Mouse (Mus musculus) forebrain, embryonic 15.5 days (tissue): ENCODE measurements around the gene Etv5. TPM values are rescaled to one million over a fixed set of nuclear protein-coding genes. Genes with fewer than 3 reads are reported as not detected.
A peak's percentile ranks its signal among the peaks of the same experiment; 100 is the strongest.

ENCODE experiments used
- ATAC-seq: fragments of 200-750 bp; cut with Nextera tagmentation; replicated peaks from 2 replicates; pipeline ENCODE4 v1.8.0; 2017; ENCODE audit warnings: mild to moderate bottlenecking, moderate TSS enrichment, moderate library complexity
- H3K27ac ChIP-seq: fragments of 300-500 bp; sonication (generic); replicated peaks from 2 replicates; pipeline ENCODE4 v1.5.1; 2015; ENCODE audit warnings: mild to moderate bottlenecking, inconsistent platforms
- H3K27me3 ChIP-seq: fragments of 300-500 bp; sonication (generic); 2 replicates; pipeline ENCODE4 v1.6.1; 2015; ENCODE audit warnings: inconsistent platforms
- H3K36me3 ChIP-seq: fragments of 300-500 bp; sonication (generic); 2 replicates; pipeline ENCODE4 v1.6.1; 2015; ENCODE audit warnings: mild to moderate bottlenecking, inconsistent platforms
- H3K4me1 ChIP-seq: fragments of 300-500 bp; sonication (generic); 2 replicates; pipeline ENCODE4 v1.6.1; 2015; ENCODE audit warnings: inconsistent platforms
- H3K4me2 ChIP-seq: fragments of 300-500 bp; sonication (generic); replicated peaks from 2 replicates; pipeline ENCODE4 v1.6.1; 2015; ENCODE audit warnings: mild to moderate bottlenecking, inconsistent platforms
- H3K4me3 ChIP-seq: fragments of 300-500 bp; sonication (generic); 2 replicates; pipeline ENCODE4 v1.5.1; 2015; ENCODE audit warnings: mild to moderate bottlenecking, inconsistent platforms
- H3K9ac ChIP-seq: fragments of 300-500 bp; sonication (generic); replicated peaks from 2 replicates; pipeline ENCODE4 v1.6.1; 2015; ENCODE audit warnings: mild to moderate bottlenecking, inconsistent platforms
- H3K9me3 ChIP-seq: fragments of 300-500 bp; sonication (generic); 2 replicates; pipeline ENCODE4 v1.6.1; 2016; ENCODE audit warnings: inconsistent platforms
- WGBS: fragments of 180-500 bp; shearing (Covaris S2); methylation state at CpG from one replicate; pipeline ENCODE4 v1.1.7; 2015; ENCODE audit warnings: mixed read lengths; 5-methylcytosine and 5-hydroxymethylcytosine counted together
- polyA plus RNA-seq: library from polyadenylated mRNA; unstranded; fragments of >200 nt; fragmentation: Nextera tagmentation; extraction: Ambion mirVana; gene quantifications from 2 replicates; pipeline ENCODE4 v1.2.1, GENCODE M21; 2015

Gene Etv5
- 24.7 and 27.2 TPM in 2 replicates for polyA plus RNA-seq

GRCm38 (mm10) chr16:22439499-22440177 is at the start of gene Etv5:
Gene Etv5 (minus strand): TSS chr16:22439719.
- Histone ChIP-seq H3K27ac (peak within 1 kb of the TSS; percentile 71), H3K27me3 (peaks cover 47% of the 10 kb centered on the region), H3K4me3 (peak within 1 kb of the TSS; percentile 82), H3K36me3 (no peaks in the 10 kb centered on the region), H3K4me2 (peak within 1 kb of the TSS; percentile 99), H3K4me1 (peaks cover 39% of the 10 kb centered on the region), H3K9ac (peak within 1 kb of the TSS; percentile 62), H3K9me3 (no peaks in the 10 kb centered on the region)
- under 1% methylated on average over 63 of the region's 63 CpGs for WGBS
- peak; percentile 98 for ATAC-seq

- 64% methylated on average over 1 of the region's 1 CpGs for WGBS
- Histone ChIP-seq H3K27me3 (no peaks in the 10 kb centered on the region), H3K4me1 (no peaks in the 10 kb centered on the region), H3K36me3 (no peaks in the 10 kb centered on the region), H3K27ac (no peak overlapping the region), H3K4me3 (no peak overlapping the region), H3K9ac (no peak overlapping the region), H3K9me3 (no peaks in the 10 kb centered on the region), H3K4me2 (no peak overlapping the region)
- ATAC-seq, result no peak
Measured at GRCm38 (mm10) chr16:22483900-22484299, 44.4 kb upstream of the Etv5 start.

DNA sequence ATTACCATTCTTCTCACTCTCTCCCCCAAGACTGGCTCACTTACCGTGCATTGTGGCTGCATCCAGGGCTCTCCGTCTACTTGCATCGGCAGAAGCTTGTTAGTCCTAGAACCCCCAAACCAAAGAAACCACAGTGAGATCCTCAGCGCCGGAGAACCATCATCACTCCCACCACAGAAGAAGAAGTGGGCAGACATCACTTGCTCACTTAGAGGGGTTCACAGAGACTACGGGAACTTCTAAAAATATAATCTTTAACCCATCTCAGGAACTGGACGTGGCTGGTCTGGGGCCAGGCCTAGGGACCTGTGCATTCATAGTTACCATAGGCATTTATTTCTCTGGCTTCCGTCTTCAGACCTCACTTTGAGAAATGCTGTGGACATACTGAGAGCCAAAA is 39.8 kb upstream of the Etv5 start:
- H3K4me3 ChIP-seq, result no peak overlapping the region
- H3K9ac ChIP-seq, result no peak overlapping the region
- no peaks in the 10 kb centered on the region for H3K4me1 ChIP-seq
- ATAC-seq, result no peak
- no peaks in the 10 kb centered on the region for H3K27me3 ChIP-seq
- no peak overlapping the region for H3K27ac ChIP-seq
- 91% methylated on average over 8 of the region's 8 CpGs for WGBS
- H3K4me2 ChIP-seq, result no peak overlapping the region
- no peaks in the 10 kb centered on the region for H3K9me3 ChIP-seq
- no peaks in the 10 kb centered on the region for H3K36me3 ChIP-seq

GRCm38 (mm10) chr16:22471728-22472127 is 32.2 kb upstream of the Etv5 start:
- 84% methylated on average over 2 of the region's 2 CpGs for WGBS
- Histone ChIP-seq H3K9ac (no peak overlapping the region), H3K27ac (no peak overlapping the region), H3K9me3 (no peaks in the 10 kb centered on the region), H3K36me3 (no peaks in the 10 kb centered on the region), H3K27me3 (no peaks in the 10 kb centered on the region), H3K4me1 (no peaks in the 10 kb centered on the region), H3K4me2 (no peak overlapping the region), H3K4me3 (no peak overlapping the region)
- no peak for ATAC-seq

DNA sequence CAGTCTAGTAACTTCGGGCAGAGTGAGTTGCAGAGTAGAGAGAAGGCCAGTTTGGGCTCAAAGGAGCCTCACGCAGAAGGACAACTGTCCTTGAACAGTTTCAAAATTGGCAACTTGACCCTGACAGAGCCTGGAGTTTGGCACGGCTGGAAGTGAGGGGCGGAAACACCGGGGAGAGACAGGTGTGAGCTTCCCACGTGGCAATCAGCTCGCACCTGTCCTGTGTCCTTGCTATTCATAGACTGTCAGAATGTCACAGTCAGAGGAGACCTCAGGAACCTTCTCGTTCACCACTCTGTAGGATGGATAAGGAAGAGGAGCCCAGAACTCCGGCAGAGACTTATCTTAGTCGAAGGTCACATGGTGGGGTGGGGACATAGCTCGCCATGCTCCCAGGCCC is 29.9 kb upstream of the Etv5 start:
- H3K27ac ChIP-seq, result no peak overlapping the region
- no peak overlapping the region for H3K4me3 ChIP-seq
- H3K9ac ChIP-seq, result no peak overlapping the region
- ATAC-seq, result no peak
- no peak overlapping the region for H3K4me2 ChIP-seq
- no peaks in the 10 kb centered on the region for H3K36me3 ChIP-seq
- 83% methylated on average over 11 of the region's 11 CpGs for WGBS
- no peaks in the 10 kb centered on the region for H3K9me3 ChIP-seq
- H3K4me1 ChIP-seq, result no peaks in the 10 kb centered on the region
- H3K27me3 ChIP-seq, result no peaks in the 10 kb centered on the region

DNA sequence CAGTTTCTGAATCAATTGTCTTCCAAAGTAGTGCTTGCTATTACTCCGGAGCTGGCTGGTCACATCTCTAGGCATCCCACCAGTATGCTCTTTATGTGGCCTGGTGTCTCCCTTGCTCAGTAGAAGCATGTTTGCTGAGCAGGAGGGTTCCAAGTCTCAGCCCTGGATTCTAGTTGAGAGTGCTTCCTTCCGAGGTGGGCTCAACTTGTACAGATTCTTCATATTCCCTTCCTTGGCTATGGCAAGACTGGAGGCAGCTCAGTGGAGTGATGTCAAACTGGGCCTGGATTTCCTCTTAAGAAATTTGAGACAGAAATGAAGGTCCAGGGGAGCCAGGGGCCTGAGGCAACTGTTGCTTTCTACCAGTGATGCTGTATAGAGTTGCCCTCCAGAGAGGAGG is 27.6 kb upstream of the Etv5 start:
- Histone ChIP-seq H3K36me3 (no peaks in the 10 kb centered on the region), H3K4me3 (no peak overlapping the region), H3K27me3 (no peaks in the 10 kb centered on the region), H3K27ac (no peak overlapping the region), H3K9me3 (no peaks in the 10 kb centered on the region), H3K4me1 (no peaks in the 10 kb centered on the region), H3K4me2 (no peak overlapping the region), H3K9ac (no peak overlapping the region)
- 91% methylated on average over 2 of the region's 2 CpGs for WGBS
- no peak for ATAC-seq

GRCm38 (mm10) chr16:22466381-22466780 is 26.9 kb upstream of the Etv5 start:
- Histone ChIP-seq H3K9ac (no peak overlapping the region), H3K4me2 (no peak overlapping the region), H3K27me3 (no peaks in the 10 kb centered on the region), H3K4me3 (no peak overlapping the region), H3K36me3 (no peaks in the 10 kb centered on the region), H3K4me1 (no peaks in the 10 kb centered on the region), H3K27ac (no peak overlapping the region), H3K9me3 (no peaks in the 10 kb centered on the region)
- 84% methylated on average over 11 of the region's 11 CpGs for WGBS
- no peak for ATAC-seq

GRCm38 (mm10) chr16:22462220-22462619 is 22.7 kb upstream of the Etv5 start:
- Histone ChIP-seq H3K36me3 (no peaks in the 10 kb centered on the region), H3K27ac (no peak overlapping the region), H3K4me3 (no peak overlapping the region), H3K27me3 (no peaks in the 10 kb centered on the region), H3K4me2 (no peak overlapping the region), H3K9me3 (no peaks in the 10 kb centered on the region), H3K9ac (no peak overlapping the region), H3K4me1 (no peaks in the 10 kb centered on the region)
- WGBS, result 75% methylated on average over 3 of the region's 3 CpGs
- ATAC-seq, result no peak

- no peak for ATAC-seq
- Histone ChIP-seq H3K4me2 (no peak overlapping the region), H3K27ac (no peak overlapping the region), H3K9me3 (no peaks in the 10 kb centered on the region), H3K9ac (no peak overlapping the region), H3K36me3 (no peaks in the 10 kb centered on the region), H3K27me3 (no peaks in the 10 kb centered on the region), H3K4me1 (no peaks in the 10 kb centered on the region), H3K4me3 (no peak overlapping the region)
- WGBS, result 79% methylated on average over 6 of the region's 6 CpGs
Measured at GRCm38 (mm10) chr16:22461728-22462127, 22.2 kb upstream of the Etv5 start.

DNA sequence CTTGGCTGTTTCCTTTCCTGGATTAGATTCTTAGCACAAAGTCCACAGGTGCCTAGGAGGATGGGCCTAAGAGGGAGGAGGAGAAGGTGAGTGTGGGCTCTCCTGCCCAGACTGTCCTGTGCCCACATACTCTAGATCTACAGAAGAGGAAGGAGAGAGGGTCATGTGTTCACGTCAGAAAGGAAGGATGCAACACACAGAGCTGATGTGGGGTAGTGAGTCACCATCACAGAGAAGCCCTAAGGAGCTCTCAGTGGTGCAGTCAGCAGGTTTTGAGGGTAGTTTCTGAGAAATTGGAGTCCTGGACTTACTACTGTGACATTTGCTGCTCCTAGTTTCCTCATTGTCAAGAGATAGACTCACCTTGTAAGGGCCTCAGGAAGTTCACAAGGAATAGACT is 21.4 kb upstream of the Etv5 start:
- Histone ChIP-seq H3K4me1 (no peaks in the 10 kb centered on the region), H3K9me3 (no peaks in the 10 kb centered on the region), H3K4me2 (no peak overlapping the region), H3K4me3 (no peak overlapping the region), H3K27me3 (no peaks in the 10 kb centered on the region), H3K36me3 (no peaks in the 10 kb centered on the region), H3K9ac (no peak overlapping the region), H3K27ac (no peak overlapping the region)
- no peak for ATAC-seq
- WGBS, result 89% methylated on average over 1 of the region's 1 CpGs

DNA sequence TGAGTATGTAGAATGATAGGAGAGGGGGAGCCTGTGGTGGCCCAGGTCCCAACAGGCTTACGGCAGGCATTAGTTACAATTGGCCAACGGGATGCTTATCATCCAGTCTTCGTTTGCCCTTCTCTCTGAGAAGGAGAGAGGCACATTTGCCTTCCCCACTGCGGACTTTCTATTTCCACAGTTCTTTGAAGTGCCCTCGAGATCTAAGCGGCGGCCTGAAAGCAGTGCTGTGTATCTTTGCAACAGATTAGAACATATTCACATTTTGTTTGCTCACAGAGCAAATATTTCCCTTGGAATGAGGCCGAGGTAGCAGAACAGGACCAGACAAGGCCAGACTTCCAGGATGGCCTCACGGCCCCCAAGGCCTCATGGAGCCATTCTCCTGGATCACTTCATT is 12.6 kb upstream of the Etv5 start:
- Histone ChIP-seq H3K9ac (no peak overlapping the region), H3K4me3 (no peak overlapping the region), H3K4me1 (no peaks in the 10 kb centered on the region), H3K27me3 (no peaks in the 10 kb centered on the region), H3K27ac (no peak overlapping the region), H3K4me2 (no peak overlapping the region), H3K9me3 (no peaks in the 10 kb centered on the region), H3K36me3 (no peaks in the 10 kb centered on the region)
- no peak for ATAC-seq
- 83% methylated on average over 9 of the region's 9 CpGs for WGBS

GRCm38 (mm10) chr16:22448093-22448492 is 8.6 kb upstream of the Etv5 start:
- 78% methylated on average over 6 of the region's 6 CpGs for WGBS

DNA sequence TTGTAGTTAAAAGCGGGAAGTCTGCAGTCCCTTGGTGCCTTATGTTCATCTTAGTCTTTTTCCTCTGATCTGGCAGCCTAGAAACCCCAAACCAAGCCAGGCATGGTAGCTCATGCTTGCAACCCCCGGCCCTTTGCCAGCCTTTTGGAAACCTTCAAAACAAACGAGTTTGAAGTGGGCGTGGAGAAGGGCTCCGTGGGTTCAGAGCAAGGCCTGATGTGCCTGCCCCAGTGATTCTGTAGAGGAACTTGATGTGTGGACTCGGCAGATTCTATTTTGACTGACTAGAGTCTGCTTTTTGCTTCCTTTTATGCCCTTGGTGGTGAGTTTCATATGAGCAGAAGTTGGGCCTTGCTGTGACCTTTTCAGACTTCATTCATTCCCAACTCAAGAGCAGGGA is 5.3 kb upstream of the Etv5 start:
- ATAC-seq, result no peak
- H3K36me3 ChIP-seq, result no peaks in the 10 kb centered on the region

More at GRCm38 (mm10) chr16:22448093-22448492, 8.6 kb upstream of the Etv5 start:
- H3K27me3 ChIP-seq, result no peaks in the 10 kb centered on the region
- H3K4me3 ChIP-seq, result no peak overlapping the region
- H3K4me1 ChIP-seq, result no peaks in the 10 kb centered on the region
- ATAC-seq, result no peak
- H3K4me2 ChIP-seq, result no peak overlapping the region
- H3K9me3 ChIP-seq, result no peaks in the 10 kb centered on the region
- H3K36me3 ChIP-seq, result no peaks in the 10 kb centered on the region
- H3K27ac ChIP-seq, result no peak overlapping the region
- no peak overlapping the region for H3K9ac ChIP-seq

More for the DNA sequence above, 5.3 kb upstream of the Etv5 start:
- Histone ChIP-seq H3K27ac (no peak overlapping the region), H3K27me3 (peaks cover 24% of the 10 kb centered on the region), H3K9ac (no peak overlapping the region), H3K4me3 (no peak overlapping the region), H3K4me1 (peaks cover 15% of the 10 kb centered on the region), H3K9me3 (no peaks in the 10 kb centered on the region), H3K4me2 (no peak overlapping the region)
- 57% methylated on average over 6 of the region's 6 CpGs for WGBS
